Mouse (Mus musculus): Measurements from ENCODE around the gene Pxn.

Gene Pxn

DNA sequence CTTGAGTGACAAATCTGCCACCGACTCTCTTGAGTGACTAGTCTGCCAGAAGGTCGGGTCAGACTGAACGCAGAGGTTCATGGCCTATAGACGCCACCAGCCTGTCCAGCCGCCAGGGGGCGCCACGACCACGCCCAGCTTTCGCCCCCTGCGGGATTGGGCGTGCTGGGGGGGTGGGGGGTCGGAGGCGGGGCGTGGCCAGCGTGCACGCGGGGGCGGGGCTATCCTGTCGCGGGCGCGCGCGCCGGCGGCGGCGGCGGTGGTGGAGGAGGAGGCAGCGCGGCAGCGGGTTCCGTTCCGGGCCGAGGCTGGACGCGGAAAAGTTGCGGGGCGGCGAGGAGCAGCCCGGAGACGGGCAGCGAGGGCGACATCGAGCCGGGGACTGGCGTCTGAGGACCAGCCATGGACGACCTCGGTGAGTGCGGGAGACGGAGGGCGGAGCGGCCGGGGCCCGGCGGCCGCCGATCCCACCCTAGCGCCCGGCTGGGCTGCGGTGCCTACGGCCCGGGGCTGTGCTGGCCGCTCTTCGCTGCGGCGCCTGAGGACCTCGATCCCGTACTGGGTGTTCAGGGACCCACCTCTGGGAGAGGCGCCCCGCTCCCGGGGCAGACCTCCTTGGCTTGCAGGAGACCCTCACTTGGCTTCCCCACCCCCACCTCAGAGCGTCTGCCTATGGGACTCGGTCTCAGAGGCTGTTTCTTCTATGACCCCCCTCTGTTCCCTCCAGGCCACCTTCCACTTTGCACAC, at the start of gene Pxn:
Pxn (plus strand) TSS at position 223 of the 748 bp plus-strand sequence.
- no peak for TF ChIP-seq GATA4 (IDR thresholded peaks at IDR 0.05; ENCODE audit: insufficient replicate concordance, low read length)

DNA sequence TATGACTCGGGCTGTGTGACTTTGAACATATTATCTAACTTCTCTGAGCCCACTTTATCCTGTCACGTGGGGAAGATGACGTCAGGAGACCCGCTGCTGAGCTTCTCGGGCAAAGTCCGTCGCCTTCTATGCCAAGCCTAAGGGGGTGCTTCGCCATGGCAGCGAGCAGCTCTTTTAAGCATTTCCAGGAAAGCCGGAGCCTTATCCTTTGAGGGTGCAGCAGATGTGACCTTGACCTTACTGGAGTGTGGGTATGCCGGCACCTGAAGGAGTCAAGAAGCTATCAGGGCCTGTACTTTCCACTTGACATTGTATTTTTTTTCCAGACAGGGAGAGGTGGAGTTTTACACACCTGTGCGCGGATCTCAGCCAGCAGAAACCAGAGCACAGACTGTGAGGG, 47.6 kb upstream of the Pxn start:
- no peak for TF ChIP-seq GATA4 (IDR thresholded peaks at IDR 0.05; ENCODE audit: insufficient replicate concordance, low read length)

- TF ChIP-seq GATA4 (IDR thresholded peaks at IDR 0.05; ENCODE audit: insufficient replicate concordance, low read length), result no peak
Observed at GRCm38 (mm10) chr5:115464408-115465115, 41.9 kb upstream of the Pxn start.

DNA sequence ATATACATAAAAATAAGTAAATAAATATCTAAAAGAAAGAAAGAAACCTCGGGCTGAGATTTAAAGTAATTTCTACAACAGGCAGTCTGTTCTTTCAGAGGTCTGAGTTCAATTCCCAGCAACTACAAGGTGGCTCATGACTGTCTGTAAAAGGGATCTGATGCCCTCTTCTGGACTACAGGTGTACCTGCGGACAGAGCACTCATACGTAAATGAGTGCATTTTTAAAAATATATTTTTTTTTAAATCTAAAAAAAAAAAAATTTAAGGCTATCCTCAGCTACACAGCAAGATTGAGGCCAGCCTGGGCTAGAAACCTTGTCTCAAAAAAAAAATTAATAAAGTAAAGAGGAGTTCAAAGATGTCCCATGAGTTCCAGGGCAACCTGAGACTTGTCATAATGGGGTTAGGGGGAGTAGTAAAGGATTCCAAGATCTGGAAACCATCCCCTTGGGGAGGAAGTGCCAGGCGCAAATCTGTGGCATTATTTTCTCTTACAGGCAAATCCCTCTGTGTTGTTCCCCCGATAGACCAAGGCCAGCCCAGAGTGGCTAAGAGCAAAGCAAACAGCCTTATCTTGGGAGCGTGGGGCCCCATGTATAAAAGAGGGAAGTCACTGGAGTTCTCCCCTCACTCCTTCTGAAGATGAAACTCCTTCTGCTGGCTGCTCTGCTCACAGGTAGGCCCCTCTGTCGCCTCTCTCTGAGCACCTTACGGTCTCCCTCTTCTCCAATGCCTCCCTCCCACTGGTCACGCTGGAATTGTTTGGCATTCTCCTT, 40.6 kb upstream of the Pxn start, which contains the start of gene Pla2g1b:
Pla2g1b (plus strand) TSS at position 621 of the 779 bp plus-strand sequence.
- TF ChIP-seq GATA4 (IDR thresholded peaks at IDR 0.05; ENCODE audit: insufficient replicate concordance, low read length), result no peak

DNA sequence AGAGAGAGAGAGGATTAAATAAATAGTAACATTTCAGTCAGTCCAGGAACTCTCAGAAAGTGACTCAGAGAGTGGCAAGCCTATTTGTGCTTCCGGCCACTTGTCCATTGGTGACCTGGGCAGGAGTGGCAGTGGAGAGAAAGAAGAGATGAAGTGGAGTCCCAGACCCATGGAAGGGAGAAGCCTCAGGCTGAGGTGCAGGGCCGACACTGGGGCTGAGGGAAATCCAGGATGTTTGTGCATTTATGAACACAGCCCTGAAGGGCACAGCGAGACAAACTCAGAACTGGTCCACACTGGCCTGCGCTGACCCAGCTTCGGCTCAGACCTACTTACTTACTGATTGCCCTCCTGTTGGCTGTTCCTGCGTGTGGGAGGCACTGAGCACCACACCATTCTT, 36.7 kb upstream of the Pxn start:
- TF ChIP-seq GATA4 (IDR thresholded peaks at IDR 0.05; ENCODE audit: insufficient replicate concordance, low read length), result no peak

DNA sequence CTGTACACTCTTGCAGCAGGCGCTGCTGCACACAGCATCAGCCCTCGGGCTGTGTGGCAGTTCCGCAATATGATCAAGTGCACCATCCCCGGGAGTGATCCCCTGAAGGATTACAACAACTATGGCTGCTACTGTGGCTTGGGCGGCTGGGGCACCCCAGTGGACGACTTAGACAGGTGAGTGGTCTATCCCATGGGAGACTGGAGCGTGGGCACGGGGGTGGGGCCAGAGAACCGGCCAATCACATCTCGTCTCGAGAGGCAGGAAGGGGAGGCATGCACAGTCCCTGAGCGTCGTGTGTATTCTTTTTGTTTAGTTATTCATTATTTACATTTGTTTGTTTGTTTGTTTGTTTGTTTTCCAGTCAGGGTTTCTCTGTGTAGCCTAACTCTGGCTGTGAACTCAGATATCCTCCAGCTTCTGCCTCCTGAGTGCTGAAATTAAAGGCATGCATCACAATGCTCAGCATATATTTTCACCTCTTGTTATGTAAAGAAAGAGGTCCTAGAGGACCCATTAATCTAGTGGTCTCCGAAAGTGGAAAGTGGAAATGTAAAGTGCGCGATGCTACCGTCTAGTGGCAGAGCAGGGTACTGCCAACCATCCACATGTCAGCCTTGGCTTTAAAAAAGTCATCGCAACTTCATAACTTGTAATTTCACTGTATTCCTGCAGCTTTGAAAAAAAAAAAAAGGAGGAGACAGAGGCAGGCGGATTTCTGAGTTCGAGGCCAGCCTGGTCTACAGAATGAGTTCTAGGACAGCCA, 35.5 kb upstream of the Pxn start:
- TF ChIP-seq GATA4 (IDR thresholded peaks at IDR 0.05; ENCODE audit: insufficient replicate concordance, low read length), result no peak

- no peak for TF ChIP-seq GATA4 (IDR thresholded peaks at IDR 0.05; ENCODE audit: insufficient replicate concordance, low read length)
Observed at GRCm38 (mm10) chr5:115473191-115473590, 33.3 kb upstream of the Pxn start.

DNA sequence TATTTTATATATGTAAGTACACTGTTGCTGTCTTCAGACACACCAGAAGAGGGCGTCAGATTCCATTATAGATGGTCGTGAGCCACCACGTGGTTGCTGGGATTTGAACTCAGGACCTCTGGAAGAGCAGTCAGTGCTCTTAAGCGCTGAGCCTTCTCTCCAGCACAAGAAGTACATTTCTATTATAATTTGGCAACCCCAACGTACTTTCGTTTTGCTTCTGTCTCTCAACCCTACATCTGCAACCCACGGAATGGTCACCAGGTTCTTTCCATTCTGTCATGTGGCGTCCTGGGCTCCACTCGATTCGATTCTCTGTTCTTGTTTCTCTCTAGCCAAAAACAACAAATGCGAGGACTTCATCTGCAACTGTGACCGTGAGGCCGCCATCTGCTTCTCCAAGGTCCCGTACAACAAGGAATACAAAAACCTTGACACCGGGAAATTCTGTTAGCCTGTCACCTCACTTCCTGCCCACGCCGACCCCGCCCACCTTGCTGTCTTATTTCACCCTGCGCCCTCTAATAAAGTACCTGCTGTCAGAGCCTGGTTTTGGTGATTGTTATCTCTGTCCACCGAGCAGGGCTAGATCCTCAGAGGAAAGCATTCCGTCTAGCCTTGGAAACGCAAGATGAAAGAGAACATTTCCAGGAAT, 32.2 kb upstream of the Pxn start:
- TF ChIP-seq GATA4 (IDR thresholded peaks at IDR 0.05; ENCODE audit: insufficient replicate concordance, low read length), result no peak

DNA sequence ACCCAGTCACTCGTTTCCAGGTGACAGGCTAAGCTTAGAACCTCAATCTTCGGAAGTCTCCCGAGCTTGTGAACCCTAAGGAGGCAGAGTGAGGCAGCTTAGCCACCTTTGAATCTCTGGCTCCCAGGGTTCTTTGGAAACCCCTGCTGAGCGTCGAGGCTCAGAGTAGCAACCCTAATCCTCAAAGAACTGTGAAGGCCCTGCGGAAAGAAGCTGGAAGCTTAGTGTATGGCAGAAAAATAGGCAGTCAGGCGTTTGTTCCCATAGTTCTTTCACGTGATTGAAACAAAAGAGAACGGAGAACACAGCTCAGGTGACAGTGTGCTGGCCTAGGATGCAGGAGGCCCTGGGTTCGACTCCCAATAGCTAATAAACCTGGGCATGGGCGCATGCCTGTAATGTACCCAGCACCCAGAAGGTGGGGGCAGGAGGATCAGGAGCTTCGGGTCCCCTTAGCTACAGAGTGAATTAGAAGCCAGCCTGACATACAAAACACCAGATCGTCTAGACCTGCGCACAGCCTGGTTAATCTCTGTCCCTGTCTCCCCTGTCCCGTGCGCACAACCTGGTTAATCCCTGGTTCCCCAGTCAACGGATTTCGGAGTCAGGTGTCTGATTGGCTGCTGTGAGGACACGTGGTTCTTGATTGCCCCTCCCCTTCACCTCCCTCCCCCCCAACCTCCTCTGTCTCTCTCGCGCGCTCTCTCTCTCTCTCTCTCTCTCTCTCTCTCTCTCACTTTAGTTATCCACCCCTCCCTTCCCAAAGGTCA, 31.0 kb upstream of the Pxn start:
- no peak for TF ChIP-seq GATA4 (IDR thresholded peaks at IDR 0.05; ENCODE audit: insufficient replicate concordance, low read length)

DNA sequence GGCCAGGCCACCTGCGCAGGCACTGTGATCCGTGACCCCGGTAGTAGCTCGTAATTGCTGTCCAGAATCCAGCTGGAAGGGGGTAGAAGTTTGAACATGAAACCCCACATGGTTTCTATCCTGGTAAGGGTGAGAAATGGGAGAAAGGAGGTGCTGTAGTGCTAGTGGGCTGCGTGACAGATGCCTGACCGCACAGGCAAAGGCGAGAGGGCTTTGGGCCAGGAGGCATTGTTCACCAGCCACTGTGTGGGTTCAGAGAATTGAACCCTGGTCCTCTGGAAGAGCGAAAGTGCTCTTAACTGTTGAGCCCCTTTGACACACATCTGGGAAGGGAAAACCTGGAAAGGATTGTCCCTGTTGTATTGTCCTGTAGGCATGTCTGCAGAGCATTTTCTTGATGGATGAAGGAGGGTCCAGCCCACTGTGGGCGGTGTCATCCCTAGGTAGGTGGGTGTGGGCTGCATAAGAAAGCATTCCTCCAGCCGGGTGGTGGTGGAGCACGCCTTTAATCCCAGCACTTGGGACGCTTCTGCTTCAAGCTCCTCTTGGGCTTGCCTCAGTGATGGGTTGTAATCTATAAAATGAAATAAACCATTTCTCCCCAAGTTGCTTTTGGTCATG, 30.3 kb upstream of the Pxn start:
- no peak for TF ChIP-seq GATA4 (IDR thresholded peaks at IDR 0.05; ENCODE audit: insufficient replicate concordance, low read length)

DNA sequence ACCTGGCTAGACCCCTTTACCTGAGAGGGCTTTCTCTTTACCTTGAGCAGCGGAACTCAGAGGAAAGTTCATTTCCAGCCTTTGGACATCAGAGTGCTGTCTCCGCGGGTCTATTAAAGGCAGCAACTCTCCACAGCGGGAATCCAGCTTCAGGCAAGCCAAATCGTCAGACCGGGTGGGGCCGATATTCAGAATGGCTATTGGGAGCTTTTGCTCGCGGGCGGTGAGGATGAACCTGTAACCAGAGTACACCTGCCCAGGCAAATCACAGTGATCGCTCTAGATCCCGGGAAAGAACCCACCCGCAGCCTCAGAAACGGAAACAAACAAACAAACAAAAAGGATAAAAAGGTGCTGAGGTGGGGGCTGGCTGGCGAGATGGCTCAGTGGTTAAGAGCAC, 26.9 kb upstream of the Pxn start:
- TF ChIP-seq GATA4 (IDR thresholded peaks at IDR 0.05; ENCODE audit: insufficient replicate concordance, low read length), result no peak

DNA sequence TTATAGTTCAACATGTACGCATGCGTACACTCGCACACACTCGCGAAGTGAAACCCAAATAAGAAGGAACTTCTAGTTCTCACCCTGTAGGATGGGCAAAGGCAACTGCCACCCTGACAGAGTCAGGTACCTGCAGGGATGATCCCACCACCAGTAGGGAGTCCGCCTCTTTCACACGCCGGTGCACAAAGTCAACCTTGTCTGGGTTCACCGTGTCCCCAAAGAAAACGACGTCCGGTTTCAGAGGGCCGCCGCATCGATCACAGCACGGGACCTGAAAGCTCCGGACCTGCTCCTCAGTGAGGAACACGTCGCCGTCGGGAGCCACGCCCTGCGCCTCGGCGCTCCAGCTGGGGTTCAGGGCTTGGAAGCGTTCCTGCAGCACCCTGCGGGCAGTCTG, 26.4 kb upstream of the Pxn start:
- TF ChIP-seq GATA4 (IDR thresholded peaks at IDR 0.05; ENCODE audit: insufficient replicate concordance, low read length), result no peak
